7 mouse cellular contexts compared by ENCODE assay signal in the genomic region with DNA sequence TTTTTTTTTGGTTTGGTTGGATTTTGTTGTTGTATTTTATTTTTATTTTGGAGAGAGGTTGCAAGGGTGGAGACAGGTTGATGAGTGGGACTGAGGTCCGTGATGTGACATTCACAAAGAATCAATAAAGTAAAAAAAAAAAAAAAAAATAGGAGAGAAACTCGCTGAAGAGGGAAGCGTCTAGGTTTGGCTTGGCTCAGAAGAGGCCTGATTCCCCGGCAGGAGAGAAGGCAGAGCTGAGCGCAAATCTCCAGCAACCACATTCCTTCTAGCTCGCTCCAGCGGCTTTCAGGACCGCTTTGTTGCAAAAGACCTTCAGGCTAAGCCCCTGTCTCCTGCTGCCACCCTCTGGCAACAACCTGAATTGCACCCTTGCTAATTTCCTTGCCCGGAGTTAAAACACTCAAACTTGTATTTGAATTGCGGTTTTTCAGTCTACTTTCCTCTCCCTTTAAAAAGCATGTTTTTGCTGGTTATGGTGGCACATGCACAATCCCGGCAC. TPM values are rescaled to one million over a fixed set of nuclear protein-coding genes. Genes with fewer than 3 reads are reported as not detected.
DNase-seq lines count a peak whose midpoint lies in the region; ATAC-seq and TF ChIP-seq lines count a peak whose summit lies in the region.

No protein-coding gene starts in this region.

- no peak overlapping the region for H3K4me2 ChIP-seq in intestine, embryonic 16.5 days (ENCODE audit: low read depth, low read length)
- no peak overlapping the region for H3K4me2 ChIP-seq in midbrain, embryonic 14.5 days (ENCODE audit: low read length)

- H3K36me3 ChIP-seq in intestine, embryonic 16.5 days (ENCODE audit: control insufficient read depth, insufficient read depth, low read length) = no peaks in the 10 kb centered on the region
- no peaks in the 10 kb centered on the region for H3K36me3 ChIP-seq in midbrain, embryonic 14.5 days (ENCODE audit: control insufficient read depth, insufficient read depth, low read length)
- H3K36me3 ChIP-seq in small intestine, adult 2 months (ENCODE audit: control insufficient read depth, insufficient read depth, low read length) = no peaks in the 10 kb centered on the region

- H3K9ac ChIP-seq in intestine, embryonic 16.5 days (ENCODE audit: low read depth, low read length) = no peak overlapping the region
- no peak overlapping the region for H3K9ac ChIP-seq in midbrain, embryonic 14.5 days (replicated peaks; ENCODE audit: low read length)

- ATAC-seq in granulocyte monocyte progenitor cell, adult 5-6 weeks (replicated peaks; ENCODE audit: poor library complexity, severe bottlenecking) = peak; percentile 55
- ATAC-seq in intestine, embryonic 16.5 days = peak; percentile 64
- peak; percentile 69; the same call in 1 of the 2 replicates for ATAC-seq in midbrain, embryonic 14.5 days (ENCODE audit: low FRiP score, low TSS enrichment)

- peaks cover under 1% of the 10 kb centered on the region; the same call in 1 of the 2 replicates for H3K4me1 ChIP-seq in intestine, embryonic 16.5 days (ENCODE audit: control insufficient read depth, insufficient read depth, low read length)
- H3K4me1 ChIP-seq in midbrain, embryonic 14.5 days (ENCODE audit: control insufficient read depth, insufficient read depth, low read length) = peaks cover 11% of the 10 kb centered on the region
- no peaks in the 10 kb centered on the region for H3K4me1 ChIP-seq in small intestine, adult 2 months (ENCODE audit: control insufficient read depth, insufficient read depth, insufficient read length, low read length)

- WGBS in intestine, embryonic 16.5 days = 5% methylated on average over 11 of the region's 11 CpGs
- WGBS in midbrain, embryonic 14.5 days = 4% methylated on average over 11 of the region's 11 CpGs
- 6% methylated on average over 11 of the region's 11 CpGs for WGBS in small intestine, adult 2 months

- H3K4me3 ChIP-seq in intestine, embryonic 16.5 days (ENCODE audit: low read length) = no peak overlapping the region
- H3K4me3 ChIP-seq in midbrain, embryonic 14.5 days (replicated peaks; ENCODE audit: low read depth, low read length) = no peak overlapping the region
- H3K4me3 ChIP-seq in small intestine, adult 2 months (ENCODE audit: low read depth, low read length) = no peak overlapping the region

- no peak for TF ChIP-seq POLR2A in small intestine, adult 2 months (IDR thresholded peaks at IDR 0.05; ENCODE audit: low read depth, low read length)

- H3K27me3 ChIP-seq in intestine, embryonic 16.5 days (replicated peaks; ENCODE audit: control insufficient read depth, insufficient read depth, low read length) = no peaks in the 10 kb centered on the region
- H3K27me3 ChIP-seq in midbrain, embryonic 14.5 days (ENCODE audit: control insufficient read depth, insufficient read depth, low read length) = no peaks in the 10 kb centered on the region
- no peaks in the 10 kb centered on the region for H3K27me3 ChIP-seq in small intestine, adult 2 months (ENCODE audit: control insufficient read depth, insufficient read depth, low read length)

- H3K27ac ChIP-seq in intestine, embryonic 16.5 days (ENCODE audit: low read length) = no peak overlapping the region
- H3K27ac ChIP-seq in midbrain, embryonic 14.5 days (replicated peaks; ENCODE audit: low read depth, low read length) = no peak overlapping the region
- H3K27ac ChIP-seq in small intestine, adult 2 months (ENCODE audit: insufficient read depth, low read depth, low read length) = no peak overlapping the region

- peak; percentile 87 to 97 for DNase-seq in adrenal gland, adult (ENCODE audit: inconsistent age in 2 of 2, low spot score in 1 of 2)
- DNase-seq in embryo, embryonic 10 days (ENCODE audit: low spot score) = peak; percentile 93
- DNase-seq in left cerebral cortex, postnatal 14 days (ENCODE audit: low spot score in 2 of 2) = peak; percentile 91 to 96
- DNase-seq in midbrain, embryonic 14.5 days = peak; percentile 94

- TF ChIP-seq CTCF in small intestine, adult 2 months (IDR thresholded peaks at IDR 0.05; ENCODE audit: extremely low read depth, insufficient read length, insufficient replicate concordance, low read depth, low read length) = peak; percentile 99

- no peaks in the 10 kb centered on the region for H3K9me3 ChIP-seq in intestine, embryonic 16.5 days (ENCODE audit: control insufficient read depth, low read length)
- no peaks in the 10 kb centered on the region for H3K9me3 ChIP-seq in midbrain, embryonic 14.5 days (ENCODE audit: control insufficient read depth, low read length)

- intact Hi-C loops in left cerebral cortex, postnatal 14 days (cut with DNase I) = loop anchor here (1.0 to 2.0 kb wide), 2 partner anchors 191 to 321 kb away; no protein-coding TSS in a partner anchor

RNA-seq across cellular contexts. Expression of a gene that starts 7.7 kb away (rescaled TPM):
- not detected in 2 replicates for total RNA-seq in granulocyte monocyte progenitor cell, adult 5-6 weeks (2014; fragmentation: Nextera tagmentation)
- total RNA-seq in granulocyte monocyte progenitor cell, adult 5-6 weeks (2017) = not detected in 2 replicates
- 0.31 and 0.56 TPM in 2 replicates for polyA plus RNA-seq in intestine, embryonic 16.5 days (2015; fragmentation: Nextera tagmentation; extraction: Ambion mirVana)
- not detected for total RNA-seq in left cerebral cortex, postnatal 14 days (2021)
- polyA plus RNA-seq in midbrain, embryonic 14.5 days (2014; fragmentation: Nextera tagmentation; extraction: Ambion mirVana) = not detected in 2 replicates
- 0.80 and 2.1 TPM in 2 replicates for polyA plus RNA-seq in small intestine, adult 2 months (2012; rRNA removed)
